Mouse (Mus musculus): ENCODE measurements around the gene Macrod2. TPM values are rescaled to one million over a fixed set of nuclear protein-coding genes. Genes with fewer than 3 reads are reported as not detected.

Gene Macrod2
- polyA plus RNA-seq, 1 experiment from 2014 or later, result 42.1 TPM

- H3K9ac ChIP-seq (ENCODE audit: low read length), result no peak overlapping the region
- no peaks in the 10 kb centered on the region for H3K9me3 ChIP-seq (ENCODE audit: control insufficient read depth, low read length)
- no peak for ATAC-seq (ENCODE audit: insufficient number of reproducible peaks, low FRiP score, low TSS enrichment, low read depth)
- no peak overlapping the region for H3K27ac ChIP-seq (replicated peaks; ENCODE audit: low read depth, low read length)
- H3K4me3 ChIP-seq (ENCODE audit: low read depth, low read length), result no peak overlapping the region
- H3K27me3 ChIP-seq (ENCODE audit: control insufficient read depth, insufficient read depth, low read length), result no peaks in the 10 kb centered on the region
- no peak for DNase-seq (ENCODE audit: low spot score)
- no peak overlapping the region for H3K4me2 ChIP-seq (ENCODE audit: low read depth, severe bottlenecking)
- H3K36me3 ChIP-seq (ENCODE audit: control insufficient read depth, insufficient read depth, low read length), result no peaks in the 10 kb centered on the region
- H3K4me1 ChIP-seq (ENCODE audit: control insufficient read depth, insufficient read depth, low read length), result no peaks in the 10 kb centered on the region
Observed at GRCm38 (mm10) chr2:140890683-140891082, 495.6 kb downstream of the Macrod2 start.

- Histone ChIP-seq H3K9ac (ENCODE audit: low read length) (no peak overlapping the region), H3K9me3 (ENCODE audit: control insufficient read depth, low read length) (no peaks in the 10 kb centered on the region), H3K36me3 (ENCODE audit: control insufficient read depth, insufficient read depth, low read length) (no peaks in the 10 kb centered on the region), H3K27me3 (ENCODE audit: control insufficient read depth, insufficient read depth, low read length) (no peaks in the 10 kb centered on the region), H3K27ac (replicated peaks; ENCODE audit: low read depth, low read length) (no peak overlapping the region), H3K4me3 (ENCODE audit: low read depth, low read length) (no peak overlapping the region), H3K4me2 (ENCODE audit: low read depth, severe bottlenecking) (no peak overlapping the region), H3K4me1 (ENCODE audit: control insufficient read depth, insufficient read depth, low read length) (no peaks in the 10 kb centered on the region)
- ATAC-seq (ENCODE audit: insufficient number of reproducible peaks, low FRiP score, low TSS enrichment, low read depth), result no peak
- 84% methylated on average over 3 of the region's 3 CpGs for WGBS
- no peak for DNase-seq (ENCODE audit: low spot score)
Observed at GRCm38 (mm10) chr2:140896396-140897082, 501.4 kb downstream of the Macrod2 start.

- no peak overlapping the region for H3K4me2 ChIP-seq (ENCODE audit: low read depth, severe bottlenecking)
- H3K4me3 ChIP-seq (ENCODE audit: low read depth, low read length), result no peak overlapping the region
- no peak overlapping the region for H3K27ac ChIP-seq (replicated peaks; ENCODE audit: low read depth, low read length)
- 71% methylated on average over 7 of the region's 7 CpGs for WGBS
- no peaks in the 10 kb centered on the region for H3K27me3 ChIP-seq (ENCODE audit: control insufficient read depth, insufficient read depth, low read length)
- H3K9me3 ChIP-seq (ENCODE audit: control insufficient read depth, low read length), result no peaks in the 10 kb centered on the region
- H3K4me1 ChIP-seq (ENCODE audit: control insufficient read depth, insufficient read depth, low read length), result no peaks in the 10 kb centered on the region
- no peaks in the 10 kb centered on the region for H3K36me3 ChIP-seq (ENCODE audit: control insufficient read depth, insufficient read depth, low read length)
- DNase-seq (ENCODE audit: low spot score) (no peak), ATAC-seq (ENCODE audit: insufficient number of reproducible peaks, low FRiP score, low TSS enrichment, low read depth) (no peak)
- H3K9ac ChIP-seq (ENCODE audit: low read length), result no peak overlapping the region
Observed at GRCm38 (mm10) chr2:140898408-140898985, 503.4 kb downstream of the Macrod2 start.

GRCm38 (mm10) chr2:140905331-140905730 is 510.2 kb downstream of the Macrod2 start:
- no peak for DNase-seq (ENCODE audit: low spot score)
- no peak overlapping the region for H3K9ac ChIP-seq (ENCODE audit: low read length)
- H3K4me3 ChIP-seq (ENCODE audit: low read depth, low read length), result no peak overlapping the region
- no peaks in the 10 kb centered on the region for H3K27me3 ChIP-seq (ENCODE audit: control insufficient read depth, insufficient read depth, low read length)
- H3K4me1 ChIP-seq (ENCODE audit: control insufficient read depth, insufficient read depth, low read length), result 0 out of 2 replicates have a peak, but pooled peaks cover 2% of the 10 kb centered on the region
- WGBS, result 85% methylated on average over 4 of the region's 4 CpGs
- H3K9me3 ChIP-seq (ENCODE audit: control insufficient read depth, low read length), result no peaks in the 10 kb centered on the region
- no peak overlapping the region for H3K27ac ChIP-seq (replicated peaks; ENCODE audit: low read depth, low read length)
- H3K36me3 ChIP-seq (ENCODE audit: control insufficient read depth, insufficient read depth, low read length), result no peaks in the 10 kb centered on the region
- H3K4me2 ChIP-seq (ENCODE audit: low read depth, severe bottlenecking), result no peak overlapping the region
- ATAC-seq (ENCODE audit: insufficient number of reproducible peaks, low FRiP score, low TSS enrichment, low read depth), result no peak

- Histone ChIP-seq H3K27me3 (ENCODE audit: control insufficient read depth, insufficient read depth, low read length) (no peaks in the 10 kb centered on the region), H3K9me3 (ENCODE audit: control insufficient read depth, low read length) (no peaks in the 10 kb centered on the region), H3K4me3 (ENCODE audit: low read depth, low read length) (no peak overlapping the region), H3K4me2 (ENCODE audit: low read depth, severe bottlenecking) (no peak overlapping the region), H3K27ac (replicated peaks; ENCODE audit: low read depth, low read length) (no peak overlapping the region), H3K9ac (ENCODE audit: low read length) (no peak overlapping the region), H3K4me1 (ENCODE audit: control insufficient read depth, insufficient read depth, low read length) (0 out of 2 replicates have a peak, but pooled peaks cover 2% of the 10 kb centered on the region), H3K36me3 (ENCODE audit: control insufficient read depth, insufficient read depth, low read length) (no peaks in the 10 kb centered on the region)
- 75% methylated on average over 3 of the region's 3 CpGs for WGBS
- ATAC-seq (ENCODE audit: insufficient number of reproducible peaks, low FRiP score, low TSS enrichment, low read depth) (no peak), DNase-seq (ENCODE audit: low spot score) (no peak)
Observed at GRCm38 (mm10) chr2:140906123-140906522, 511.0 kb downstream of the Macrod2 start.

GRCm38 (mm10) chr2:140911463-140911862 is 516.4 kb downstream of the Macrod2 start:
- no peaks in the 10 kb centered on the region for H3K4me1 ChIP-seq (ENCODE audit: control insufficient read depth, insufficient read depth, low read length)
- H3K27ac ChIP-seq (replicated peaks; ENCODE audit: low read depth, low read length), result no peak overlapping the region
- no peak overlapping the region for H3K4me3 ChIP-seq (ENCODE audit: low read depth, low read length)
- no peak overlapping the region for H3K9ac ChIP-seq (ENCODE audit: low read length)
- no peaks in the 10 kb centered on the region for H3K9me3 ChIP-seq (ENCODE audit: control insufficient read depth, low read length)
- H3K27me3 ChIP-seq (ENCODE audit: control insufficient read depth, insufficient read depth, low read length), result no peaks in the 10 kb centered on the region
- WGBS, result 80% methylated on average over 6 of the region's 6 CpGs
- H3K36me3 ChIP-seq (ENCODE audit: control insufficient read depth, insufficient read depth, low read length), result no peaks in the 10 kb centered on the region
- no peak overlapping the region for H3K4me2 ChIP-seq (ENCODE audit: low read depth, severe bottlenecking)
- ATAC-seq (ENCODE audit: insufficient number of reproducible peaks, low FRiP score, low TSS enrichment, low read depth) (no peak), DNase-seq (ENCODE audit: low spot score) (no peak)

GRCm38 (mm10) chr2:140912179-140912578 is 517.1 kb downstream of the Macrod2 start:
- H3K36me3 ChIP-seq (ENCODE audit: control insufficient read depth, insufficient read depth, low read length), result no peaks in the 10 kb centered on the region

GRCm38 (mm10) chr2:140912931-140913330 is 517.8 kb downstream of the Macrod2 start:
- ATAC-seq (ENCODE audit: insufficient number of reproducible peaks, low FRiP score, low TSS enrichment, low read depth) (no peak), DNase-seq (ENCODE audit: low spot score) (no peak)
- no peak overlapping the region for H3K27ac ChIP-seq (replicated peaks; ENCODE audit: low read depth, low read length)

More at GRCm38 (mm10) chr2:140912179-140912578, 517.1 kb downstream of the Macrod2 start:
- Histone ChIP-seq H3K4me1 (ENCODE audit: control insufficient read depth, insufficient read depth, low read length) (no peaks in the 10 kb centered on the region), H3K4me3 (ENCODE audit: low read depth, low read length) (no peak overlapping the region), H3K27ac (replicated peaks; ENCODE audit: low read depth, low read length) (no peak overlapping the region), H3K9ac (ENCODE audit: low read length) (no peak overlapping the region), H3K4me2 (ENCODE audit: low read depth, severe bottlenecking) (no peak overlapping the region), H3K27me3 (ENCODE audit: control insufficient read depth, insufficient read depth, low read length) (no peaks in the 10 kb centered on the region), H3K9me3 (ENCODE audit: control insufficient read depth, low read length) (no peaks in the 10 kb centered on the region)
- DNase-seq (ENCODE audit: low spot score) (no peak), ATAC-seq (ENCODE audit: insufficient number of reproducible peaks, low FRiP score, low TSS enrichment, low read depth) (no peak)
- WGBS, result 18% methylated on average over 1 of the region's 1 CpGs

More at GRCm38 (mm10) chr2:140912931-140913330, 517.8 kb downstream of the Macrod2 start:
- Histone ChIP-seq H3K9ac (ENCODE audit: low read length) (no peak overlapping the region), H3K9me3 (ENCODE audit: control insufficient read depth, low read length) (no peaks in the 10 kb centered on the region), H3K36me3 (ENCODE audit: control insufficient read depth, insufficient read depth, low read length) (no peaks in the 10 kb centered on the region), H3K4me2 (ENCODE audit: low read depth, severe bottlenecking) (no peak overlapping the region), H3K4me1 (ENCODE audit: control insufficient read depth, insufficient read depth, low read length) (no peaks in the 10 kb centered on the region), H3K27me3 (ENCODE audit: control insufficient read depth, insufficient read depth, low read length) (no peaks in the 10 kb centered on the region), H3K4me3 (ENCODE audit: low read depth, low read length) (no peak overlapping the region)
- 33% methylated on average over 2 of the region's 2 CpGs for WGBS
